Mouse (Mus musculus) heart, adult 9 months (tissue): ENCODE measurements around the gene Hoxb5.
A peak's percentile ranks its signal among the peaks of the same experiment; 100 is the strongest.

Experiments used
- DNase-seq, 2 experiments: peaks; one replicate each; pipeline ENCODE4 v3.0.0; 2022; ENCODE audit warnings: low spot score in 2 of 2

Hoxb5 gene

GRCm38 (mm10) chr11:96272024-96272921 is 30.9 kb upstream of the Hoxb5 start:
- no peak for DNase-seq

- DNase-seq, result no peak
These were observed 28.7 kb upstream of the Hoxb5 start for GRCm38 (mm10) chr11:96274428-96274827.

GRCm38 (mm10) chr11:96275896-96276295 is 27.2 kb upstream of the Hoxb5 start:
- DNase-seq, result no peak

GRCm38 (mm10) chr11:96277151-96278044 is 25.7 kb upstream of the Hoxb5 start:
- DNase-seq, result no peak

GRCm38 (mm10) chr11:96278324-96278723 is 24.8 kb upstream of the Hoxb5 start:
- no peak for DNase-seq

GRCm38 (mm10) chr11:96278773-96279172 is 24.4 kb upstream of the Hoxb5 start:
- peak; percentile 39 to 76 for DNase-seq

GRCm38 (mm10) chr11:96279421-96280233 is 23.5 kb upstream of the Hoxb5 start:
- DNase-seq, result no peak

GRCm38 (mm10) chr11:96280399-96281378 is 22.4 kb upstream of the Hoxb5 start:
- DNase-seq, result no peak

- no peak for DNase-seq
These were observed 21.7 kb upstream of the Hoxb5 start for GRCm38 (mm10) chr11:96281396-96281795.

- DNase-seq, result no peak
These were observed 21.1 kb upstream of the Hoxb5 start, which contains the start of gene Hoxb8 for GRCm38 (mm10) chr11:96281855-96282570. Gene Hoxb8, plus strand, starts transcription at chr11:96281905.

- no peak for DNase-seq
These were observed 20.2 kb upstream of the Hoxb5 start for GRCm38 (mm10) chr11:96282795-96283430.

GRCm38 (mm10) chr11:96284041-96284749 is 18.9 kb upstream of the Hoxb5 start:
- no peak for DNase-seq

GRCm38 (mm10) chr11:96284774-96285734 is 18.1 kb upstream of the Hoxb5 start:
- no peak for DNase-seq

- no peak for DNase-seq
These were observed 17.1 kb upstream of the Hoxb5 start, which contains the start of gene Hoxb7 for GRCm38 (mm10) chr11:96285771-96286738. Gene Hoxb7, plus strand, starts transcription at chr11:96286623.

GRCm38 (mm10) chr11:96286739-96287385 is 16.3 kb upstream of the Hoxb5 start:
- no peak for DNase-seq

- no peak for DNase-seq
These were observed 15.7 kb upstream of the Hoxb5 start for GRCm38 (mm10) chr11:96287411-96287810.
